Mouse (Mus musculus): ENCODE measurements at regions not wholly inside any gene's neighbourhood (a gene's known extent, or its start where the extent isn't known, plus 50 kb on each side); places are given as distances from the start of the nearest gene placed in this dataset.

DNA sequence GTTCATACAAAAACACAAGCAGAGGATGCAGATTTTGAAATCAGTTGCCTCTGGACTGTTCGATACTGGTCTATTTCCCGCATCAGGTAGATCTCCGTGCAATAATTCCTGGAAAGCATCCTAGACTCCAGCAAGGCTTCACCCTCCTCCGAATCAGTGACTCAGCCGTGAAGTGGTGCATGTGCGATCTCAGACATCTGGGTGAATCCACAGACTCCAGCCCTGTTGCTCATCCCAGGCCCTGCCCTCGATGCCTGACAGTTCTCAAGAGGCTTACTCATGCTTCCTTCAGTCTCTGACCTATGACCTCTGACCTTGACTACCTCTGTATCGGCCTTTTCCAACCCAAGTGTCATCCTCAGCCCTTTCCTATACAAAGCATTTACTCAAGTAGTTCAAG lies 68.1 kb upstream of the Ankrd55 start:
- no peak for DNase-seq (ENCODE audit: low spot score in 2 of 2)

DNA sequence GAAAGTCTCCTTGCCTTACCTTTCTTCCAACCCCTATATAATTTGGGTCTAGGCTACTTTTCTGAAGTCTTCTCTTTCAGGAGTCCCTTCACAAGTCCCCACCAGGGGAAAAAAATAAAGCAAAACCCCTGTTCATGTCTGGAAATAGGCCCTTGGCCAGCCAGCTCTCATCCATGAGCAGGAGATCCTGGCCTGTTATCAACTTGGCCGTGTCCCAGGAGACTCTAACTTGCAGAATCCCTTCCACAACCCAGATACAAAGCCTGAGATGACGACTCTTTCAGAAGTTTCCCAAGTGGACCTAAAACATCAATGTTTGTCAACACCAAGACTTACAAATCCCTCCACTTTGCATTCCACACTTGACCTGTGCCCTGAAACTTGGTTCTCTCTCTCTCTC lies 64.6 kb upstream of the Ankrd55 start:
- DNase-seq (ENCODE audit: low spot score in 2 of 2): no peak

GRCm38 (mm10) chr13:112227766-112228165 lies 60.5 kb upstream of the Ankrd55 start:
- no peak for DNase-seq (ENCODE audit: low spot score in 2 of 2)

- DNase-seq (ENCODE audit: low spot score in 2 of 2): no peak
Observed at GRCm38 (mm10) chr13:112228846-112229245, 59.4 kb upstream of the Ankrd55 start.

DNA sequence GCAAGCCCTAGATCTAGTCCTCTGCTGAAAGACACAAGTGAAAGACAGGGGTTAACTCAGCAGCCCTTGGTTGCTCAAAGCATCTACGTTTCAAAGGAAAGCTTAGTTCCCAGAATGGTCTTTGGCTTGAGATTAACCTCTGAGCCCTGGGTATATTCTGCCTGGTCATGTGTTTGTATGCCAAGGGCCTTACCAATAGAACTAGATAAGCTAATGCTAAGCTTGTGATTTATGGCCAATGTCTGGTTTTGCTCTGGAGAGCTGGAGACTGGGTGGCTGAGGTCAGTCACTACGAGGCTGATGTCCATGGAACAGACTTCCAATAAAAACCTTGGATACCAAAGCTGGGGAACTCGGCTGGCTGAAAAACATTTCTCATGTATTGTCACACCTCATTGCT lies 58.1 kb upstream of the Ankrd55 start:
- DNase-seq (ENCODE audit: low spot score in 2 of 2): no peak

DNA sequence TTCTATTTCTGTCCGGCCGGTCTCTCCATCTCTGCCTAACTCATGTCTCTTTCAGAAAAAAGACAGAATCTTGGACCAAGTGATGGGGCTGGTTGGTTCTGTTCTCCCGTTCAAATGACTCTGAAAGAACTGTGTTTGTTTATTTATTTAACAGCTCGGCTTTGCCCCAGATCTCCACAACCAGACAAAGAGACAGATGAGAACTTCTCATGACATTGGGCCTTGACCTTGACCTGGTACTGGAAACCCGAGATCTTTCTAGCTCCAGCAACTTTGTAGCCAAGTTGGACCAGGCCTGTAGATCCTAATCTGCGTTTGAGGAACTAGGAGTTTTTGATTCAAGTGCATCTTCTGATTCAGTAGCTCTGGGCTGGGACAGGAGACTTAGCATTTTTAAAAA lies 53.6 kb upstream of the Ankrd55 start:
- DNase-seq (ENCODE audit: low spot score in 2 of 2): no peak

DNA sequence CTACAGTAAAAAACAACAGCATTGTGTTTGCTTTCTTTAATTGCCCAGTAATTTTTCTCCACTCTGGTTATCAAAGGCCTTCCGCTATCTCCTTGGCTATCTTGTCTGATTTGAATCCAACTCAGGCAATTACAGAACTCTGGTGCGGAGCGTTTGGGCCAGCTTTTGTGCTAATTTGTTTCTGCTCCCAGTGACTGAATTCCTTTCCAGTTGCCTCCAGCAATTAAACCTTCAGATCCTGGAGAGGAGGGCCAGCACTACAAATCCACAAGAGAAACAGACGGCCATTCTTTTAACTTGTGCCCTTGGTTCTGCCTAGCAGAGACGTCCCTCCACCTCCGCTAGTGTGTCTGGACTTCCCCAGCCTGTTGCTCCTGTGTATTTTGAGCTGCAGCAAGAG lies 51.3 kb upstream of the Ankrd55 start:
- no peak for DNase-seq (ENCODE audit: low spot score in 2 of 2)

- no peak for DNase-seq (ENCODE audit: low spot score in 2 of 2)
Observed at GRCm38 (mm10) chr13:112237377-112237776, 50.9 kb upstream of the Ankrd55 start.

DNA sequence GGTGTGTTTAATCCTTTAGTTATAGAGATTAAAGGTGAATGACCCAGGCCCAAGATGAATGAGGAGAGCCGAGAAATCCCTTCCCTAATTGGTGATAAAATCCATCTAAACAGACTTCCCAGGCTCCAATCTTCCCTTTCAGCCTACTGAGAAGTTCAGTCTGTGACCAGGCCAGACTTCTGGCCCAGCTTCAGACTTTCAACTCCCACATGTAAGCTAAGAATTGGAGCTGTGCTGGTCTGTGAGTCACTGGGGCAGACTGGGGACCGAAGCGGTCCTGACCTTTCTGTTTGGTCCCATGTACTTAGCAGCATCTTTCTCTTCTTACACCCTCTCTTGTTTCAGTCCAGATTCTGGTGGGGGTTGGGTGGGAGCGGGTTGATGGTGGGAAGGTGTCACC lies 50.3 kb upstream of the Ankrd55 start:
- no peak for DNase-seq (ENCODE audit: low spot score in 2 of 2)

All from frontal cortex, postnatal 10 days (tissue).